Mouse (Mus musculus): Measurements from ENCODE around the gene Nrtn. TPM values are rescaled to one million over a fixed set of nuclear protein-coding genes. Genes with fewer than 3 reads are reported as not detected.

The Nrtn gene
- 1 to 10 TPM; 2.1 to 3.0 TPM for total RNA-seq (2021)
- long read RNA-seq, experiment 1, transcript Nrtn-201 (3 exons, 1,023 nt), result major isoform, 5 of 5 reads
- long read RNA-seq, experiment 1, partial matches to known transcripts, result 0 of 5 reads
- long read RNA-seq, experiment 1, other reads (novel, unspliced or antisense), result 0 of 5 reads
- long read RNA-seq, experiment 2, transcript Nrtn-201 (3 exons, 1,023 nt), result major isoform, 10 of 10 reads
- long read RNA-seq, experiment 2, partial matches to known transcripts, result 0 of 10 reads
- long read RNA-seq, experiment 2, other reads (novel, unspliced or antisense), result 0 of 10 reads

DNA sequence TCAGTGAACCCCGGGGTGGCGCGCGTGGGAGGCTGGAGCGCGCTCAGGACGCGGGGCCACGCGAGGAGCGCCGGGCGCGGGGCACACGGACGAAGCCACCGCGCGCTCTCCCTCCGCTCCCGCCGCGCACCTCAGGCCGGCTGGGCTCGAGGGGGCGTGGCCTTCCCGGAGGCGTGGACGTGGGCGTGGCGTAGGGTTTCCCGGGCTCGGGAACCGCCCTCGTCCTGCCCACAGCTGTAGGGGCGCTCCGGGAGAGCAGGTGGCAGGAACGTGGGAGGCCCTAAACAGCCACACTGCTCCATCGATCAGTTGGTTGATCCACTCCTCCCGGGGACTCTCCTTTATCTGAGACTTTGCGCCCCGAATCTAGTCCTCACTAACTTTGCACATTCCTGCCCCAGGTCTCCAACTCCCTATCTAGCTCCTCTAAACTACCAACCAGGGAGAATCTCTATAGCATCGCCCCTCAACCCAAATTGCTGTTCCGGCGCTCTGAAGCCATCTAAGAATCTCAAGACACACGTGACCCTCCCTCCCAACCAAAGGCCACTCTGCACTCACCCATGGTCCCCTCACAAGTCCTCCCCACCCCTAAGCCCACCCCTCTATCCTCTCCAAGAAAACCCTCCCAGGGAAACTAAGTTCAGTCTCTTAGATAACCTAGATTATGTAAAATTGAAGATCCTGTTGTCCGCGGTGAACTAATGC lies at the start of gene Nrtn:
TSS of gene Nrtn (minus strand) at position 115 of the 708 bp plus-strand sequence.
- DNase-seq (ENCODE audit: low spot score in 2 of 2), result peak in 1 of 2 experiments; percentile 54

DNA sequence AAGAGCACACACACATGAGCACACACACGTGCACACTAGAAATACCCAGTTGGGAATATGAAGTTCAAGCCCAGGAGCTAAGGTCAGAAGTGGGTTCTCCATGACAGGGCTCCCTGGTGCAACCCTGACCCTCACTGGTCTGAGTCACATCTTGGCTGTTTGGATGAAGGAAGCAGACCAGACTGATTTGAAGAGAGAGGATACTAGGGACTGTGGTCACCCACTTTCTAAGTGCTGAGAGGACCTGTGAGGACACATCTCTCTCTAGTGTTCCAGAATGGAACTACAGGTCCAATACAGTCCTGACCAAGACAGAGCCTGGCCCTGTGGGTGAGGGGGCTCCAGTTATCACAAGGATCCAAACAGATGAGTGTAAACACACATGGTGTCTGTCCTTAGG lies 48.5 kb upstream of the Nrtn start:
- no peak for DNase-seq (ENCODE audit: low spot score in 2 of 2)

DNA sequence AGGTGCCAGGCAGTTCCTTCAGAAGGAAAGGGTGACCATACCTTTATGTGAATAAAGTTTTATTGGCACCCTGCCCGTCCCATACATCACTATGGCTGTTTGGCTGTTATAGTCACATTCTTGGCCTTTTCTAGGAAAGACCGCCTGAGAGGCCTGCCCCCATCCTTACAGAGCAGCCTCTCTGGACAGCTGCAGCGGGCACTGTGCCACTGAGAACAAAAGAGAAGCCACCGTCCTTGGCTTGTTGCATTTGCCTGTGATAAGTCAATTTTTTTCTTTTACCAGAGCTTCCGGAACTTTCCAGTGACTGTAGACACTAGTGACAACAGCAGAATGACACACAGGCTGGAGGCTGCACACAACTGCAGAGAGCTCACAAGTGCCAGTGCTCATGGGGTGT lies 47.6 kb upstream of the Nrtn start:
- DNase-seq (ENCODE audit: low spot score in 2 of 2), result no peak

DNA sequence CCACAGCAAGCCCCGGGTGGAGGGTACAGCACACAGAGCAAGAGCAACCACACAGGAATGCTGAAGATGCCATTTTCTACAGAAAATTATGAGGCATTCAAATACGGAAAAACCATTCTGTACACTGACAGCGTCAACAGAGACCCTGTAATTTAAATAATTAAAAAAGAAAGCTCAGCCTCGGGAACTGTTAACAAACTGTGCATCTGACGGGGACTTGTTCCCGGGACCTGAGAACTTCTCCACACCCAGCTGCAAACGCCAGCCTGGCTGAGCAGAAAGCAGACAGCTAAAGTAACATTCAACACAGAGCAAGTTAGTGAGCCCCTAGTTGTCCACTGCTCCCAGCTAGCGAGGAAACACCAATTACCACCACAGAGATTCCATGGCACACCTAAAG lies 44.7 kb upstream of the Nrtn start:
- DNase-seq (ENCODE audit: low spot score in 2 of 2), result no peak

DNA sequence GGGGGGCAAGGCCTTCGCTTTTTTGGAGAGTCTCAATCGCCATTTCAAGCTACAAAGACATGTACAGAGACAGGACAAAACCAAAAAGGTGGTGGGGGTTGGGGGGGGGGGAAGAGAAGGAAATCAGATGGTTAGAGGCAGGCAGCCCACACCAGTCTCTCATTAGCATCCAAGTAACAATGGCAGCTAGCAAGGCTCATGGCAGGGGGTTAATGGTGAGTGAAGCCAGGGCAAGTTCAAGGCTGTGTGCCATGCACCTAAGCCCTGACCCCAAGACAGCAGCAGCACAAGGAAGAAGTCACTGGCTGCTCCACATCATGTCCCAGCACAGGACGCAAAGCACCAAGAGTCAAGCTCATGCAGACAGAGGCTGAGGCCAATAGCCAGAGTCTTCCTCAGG lies 41.9 kb upstream of the Nrtn start:
- no peak for DNase-seq (ENCODE audit: low spot score in 2 of 2)

DNA sequence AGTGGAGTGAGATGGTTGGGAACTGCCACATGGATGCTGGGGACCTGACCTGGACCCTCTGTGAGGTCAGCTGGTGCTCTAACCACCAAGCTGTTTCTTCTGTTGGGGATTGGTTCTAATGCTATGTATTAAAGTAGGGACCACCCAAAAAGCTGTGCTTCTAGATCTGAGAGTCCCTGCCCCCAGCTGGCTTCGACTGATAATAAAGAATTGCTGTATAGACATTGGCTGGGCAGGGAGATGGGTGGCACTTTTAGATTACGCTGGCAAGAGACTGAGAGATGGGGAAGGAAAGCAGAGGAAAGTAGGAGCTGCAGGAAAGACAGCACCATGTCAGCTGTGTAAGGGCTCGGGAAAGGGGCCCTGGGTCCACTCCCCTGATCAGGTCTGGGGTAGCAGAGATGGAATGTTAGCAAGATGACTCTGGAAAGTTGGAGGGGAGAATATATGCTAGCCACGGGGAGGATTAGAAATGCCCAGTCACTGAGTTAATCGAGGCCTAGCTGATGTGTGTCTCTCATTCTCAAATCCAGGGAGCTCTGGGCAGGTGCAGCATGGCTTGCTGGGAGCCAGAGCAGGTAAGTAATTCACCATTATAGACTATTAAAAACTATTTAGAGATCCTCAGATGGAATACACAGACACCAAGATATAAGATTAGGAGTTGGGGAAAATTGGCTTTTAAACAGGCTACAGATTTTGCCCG lies 36.4 kb upstream of the Nrtn start:
- DNase-seq (ENCODE audit: low spot score in 2 of 2), result no peak

DNA sequence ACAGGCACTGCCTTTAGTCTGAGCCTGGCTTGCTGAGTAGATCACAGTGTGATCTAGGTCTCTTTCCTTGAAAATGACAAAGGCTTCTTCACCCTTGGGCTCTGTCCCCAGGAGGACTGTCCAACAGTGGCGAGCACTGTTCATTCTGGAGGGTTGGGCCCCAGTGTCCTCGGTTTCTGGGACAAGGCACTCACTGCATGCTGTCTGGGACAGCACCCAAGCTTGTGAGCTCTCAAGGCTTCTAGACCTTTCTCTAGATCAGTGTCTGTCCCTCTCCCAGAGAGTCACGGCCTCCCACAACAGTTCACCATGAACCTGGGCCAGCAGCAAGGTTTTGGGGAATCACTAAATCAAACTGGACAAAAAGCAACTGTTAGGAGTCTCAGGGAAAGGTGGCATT lies 35.3 kb upstream of the Nrtn start:
- DNase-seq (ENCODE audit: low spot score in 2 of 2), result no peak

DNA sequence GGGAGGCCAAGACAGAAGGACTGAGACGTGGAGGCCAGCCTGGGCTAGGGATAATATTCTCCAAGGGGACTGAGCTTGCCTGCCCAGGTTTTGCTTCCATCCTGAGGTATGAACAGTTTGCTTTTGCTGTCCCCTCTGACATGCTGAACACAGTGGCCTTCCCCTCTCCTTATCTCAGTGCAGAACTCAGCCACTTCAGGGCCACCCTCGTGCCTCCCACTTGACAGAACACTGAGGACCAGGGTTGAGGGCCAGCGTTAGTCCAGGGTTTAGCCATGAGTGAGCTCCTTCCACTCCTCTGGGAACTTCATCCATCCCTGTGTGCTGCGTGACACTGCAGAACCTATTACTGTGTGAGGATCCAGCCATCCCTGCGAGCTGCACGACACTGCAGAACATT lies 32.0 kb upstream of the Nrtn start:
- DNase-seq (ENCODE audit: low spot score in 2 of 2), result no peak

DNA sequence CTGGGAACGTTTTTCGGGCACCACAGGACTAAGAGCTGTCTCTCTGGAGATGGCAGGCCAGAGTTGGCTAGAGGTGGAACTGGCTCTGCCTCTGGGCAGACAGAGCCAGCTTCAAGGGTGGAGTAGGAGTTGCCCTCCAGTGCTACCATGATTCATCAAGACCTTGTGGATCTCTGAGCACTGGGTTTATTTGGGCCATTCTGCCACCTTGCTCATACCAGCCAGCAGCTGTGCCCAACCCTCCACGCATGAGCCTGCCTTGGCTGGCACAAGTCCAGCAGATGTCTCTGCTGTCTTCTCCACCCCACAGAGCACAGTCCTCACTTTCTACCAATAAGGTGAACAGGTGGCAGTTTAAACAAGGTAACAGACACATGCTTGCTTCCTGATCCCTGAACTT lies 31.6 kb upstream of the Nrtn start:
- DNase-seq (ENCODE audit: low spot score in 2 of 2), result no peak

DNA sequence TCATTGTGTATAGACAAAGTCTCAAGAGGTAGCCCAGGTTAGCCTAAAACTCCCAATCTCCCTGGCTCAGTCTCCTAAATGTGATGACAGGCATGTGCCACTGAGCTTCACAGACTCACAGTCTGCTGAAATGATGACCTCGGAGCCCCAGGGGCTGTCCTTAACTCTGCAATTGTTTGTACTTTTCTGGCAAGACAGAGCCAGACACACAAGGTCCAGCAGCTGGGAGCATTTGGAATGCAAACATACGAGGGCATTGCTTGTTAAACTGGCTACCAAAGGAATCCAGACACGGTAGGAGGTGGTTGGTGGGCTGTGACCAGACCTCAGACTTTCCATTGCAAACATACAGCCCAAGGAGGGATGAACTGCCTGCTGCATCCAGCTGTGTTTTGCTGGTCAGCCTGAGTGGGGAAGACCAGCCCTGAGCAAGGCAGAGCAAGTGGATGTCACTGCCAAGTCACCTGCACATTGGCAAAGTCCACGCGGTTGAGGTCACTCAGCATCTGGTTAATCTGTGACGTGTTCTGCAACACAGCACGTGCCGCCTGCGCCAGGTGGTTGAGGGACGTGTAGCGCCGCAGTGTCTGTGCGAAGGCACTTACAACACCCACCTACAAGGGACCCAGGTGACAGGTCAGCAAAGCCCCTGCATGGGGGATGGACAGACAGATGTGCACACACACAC lies 23.1 kb upstream of the Nrtn start:
- DNase-seq (ENCODE audit: low spot score in 2 of 2), result no peak

DNA sequence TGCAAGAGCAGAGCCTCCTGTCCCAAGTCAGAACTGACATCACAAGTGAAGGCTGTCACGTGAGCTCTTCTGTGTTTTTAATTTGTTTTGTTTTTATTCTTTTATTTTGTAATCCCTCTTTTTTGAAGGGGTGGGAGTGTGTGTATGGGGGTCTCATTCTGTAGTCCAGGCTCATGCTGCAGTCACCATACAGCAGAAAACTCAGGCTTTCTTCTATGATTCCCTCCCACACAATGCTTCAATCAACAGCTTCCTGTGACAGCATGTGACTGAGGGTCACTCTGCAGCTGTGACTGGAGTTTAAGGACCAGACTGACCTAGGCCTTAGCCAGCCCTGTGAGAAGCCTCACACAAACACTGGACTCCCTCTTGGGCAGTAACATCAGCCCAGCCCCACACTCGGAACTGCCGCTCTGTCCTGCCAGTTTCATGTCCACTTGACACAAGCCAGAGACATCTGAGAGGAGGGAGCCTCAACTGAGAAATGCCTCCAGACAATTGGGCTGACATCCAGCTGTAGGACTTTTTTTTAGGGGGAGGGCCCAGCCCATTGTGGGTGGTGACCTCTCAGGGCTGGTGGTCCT lies 21.5 kb upstream of the Nrtn start:
- DNase-seq (ENCODE audit: low spot score in 2 of 2), result no peak

DNA sequence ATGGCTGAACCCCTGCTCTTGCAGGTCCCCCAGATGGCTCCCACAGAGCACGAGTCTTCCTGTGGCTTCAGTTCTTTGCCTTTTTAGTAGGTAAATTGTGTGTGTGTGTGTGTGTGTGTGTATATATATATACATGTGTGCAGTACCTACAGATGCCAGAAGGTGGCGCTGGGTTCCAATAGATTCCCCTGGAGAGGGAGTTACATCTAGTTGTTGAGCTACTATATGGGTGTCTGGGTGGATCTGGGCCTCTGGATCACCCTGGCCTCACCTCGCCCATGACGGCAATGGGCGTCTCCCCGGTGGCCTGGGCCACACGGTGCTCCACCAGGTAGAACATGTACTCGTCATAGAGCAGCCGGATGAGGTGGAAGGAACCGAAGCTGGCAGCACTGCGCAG lies 20.2 kb upstream of the Nrtn start:
- DNase-seq (ENCODE audit: low spot score in 2 of 2), result no peak

DNA sequence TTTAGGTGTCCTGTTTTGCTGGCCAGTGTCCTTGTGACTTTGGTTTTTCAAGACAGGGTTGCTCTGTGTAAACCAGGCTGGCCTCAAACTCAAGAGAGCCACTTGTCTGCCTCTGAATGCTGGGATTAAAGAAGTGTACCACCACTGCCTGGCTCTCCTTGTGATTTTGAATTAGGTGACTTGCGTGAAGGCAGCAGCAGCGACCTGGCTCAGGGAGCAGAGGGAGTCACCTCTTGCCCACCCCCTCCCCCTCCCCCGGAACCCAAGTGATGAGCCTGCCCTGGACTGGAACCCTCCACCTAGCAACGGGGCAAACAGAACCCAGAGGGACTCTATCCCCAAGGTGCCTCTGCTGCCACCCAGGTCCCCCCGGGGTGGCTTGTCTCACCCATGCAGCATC lies 12.6 kb upstream of the Nrtn start, which contains the start of gene Prr22:
TSS of gene Prr22 (plus strand) at position 301 of the 400 bp plus-strand sequence.
- no peak for DNase-seq (ENCODE audit: low spot score in 2 of 2)

DNA sequence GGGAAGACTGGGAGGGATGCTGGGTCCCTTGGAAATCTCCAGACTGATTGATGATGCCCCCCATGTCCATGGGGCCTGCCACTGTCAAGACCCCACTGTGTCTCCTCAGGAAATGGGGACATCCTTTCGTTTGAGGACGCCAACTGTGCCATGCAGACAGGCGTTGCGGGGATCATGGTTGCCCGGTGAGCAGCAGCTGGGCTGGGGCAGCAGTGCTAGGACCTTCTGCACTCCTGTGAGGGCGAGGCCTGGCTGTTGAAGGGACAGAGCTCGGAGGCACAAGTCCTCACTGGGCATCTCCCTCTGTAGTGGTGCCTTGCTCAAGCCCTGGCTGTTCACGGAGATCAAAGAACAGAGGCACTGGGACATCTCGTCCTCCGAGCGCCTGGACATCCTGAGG lies 11.6 kb upstream of the Nrtn start:
- DNase-seq (ENCODE audit: low spot score in 2 of 2), result no peak

DNA sequence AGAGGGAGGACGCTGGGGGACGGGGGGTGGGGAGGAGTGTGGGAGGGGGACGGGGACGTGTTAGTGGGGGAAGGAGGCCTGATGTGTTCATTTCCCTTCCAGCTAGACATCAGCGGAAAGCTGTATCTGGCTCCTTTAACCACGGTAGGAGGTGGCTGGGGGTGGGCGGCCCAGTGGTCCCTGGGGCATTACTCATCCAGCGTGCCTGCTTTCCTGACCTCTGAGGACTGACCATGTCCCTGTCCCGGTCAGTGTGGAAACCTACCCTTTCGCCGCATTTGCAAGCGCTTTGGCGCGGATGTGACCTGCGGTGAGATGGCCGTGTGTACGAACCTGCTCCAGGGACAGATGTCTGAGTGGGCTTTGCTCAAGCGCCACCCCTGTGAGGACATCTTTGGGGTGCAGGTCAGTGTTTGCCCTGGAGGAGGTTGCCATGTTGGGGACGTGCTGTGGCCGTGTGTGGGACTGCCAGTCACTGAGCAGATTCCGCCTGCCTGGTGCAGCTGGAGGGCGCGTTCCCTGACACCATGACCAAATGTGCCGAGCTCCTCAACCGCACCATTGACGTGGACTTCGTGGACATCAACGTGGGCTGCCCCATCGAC lies 10.3 kb upstream of the Nrtn start:
- DNase-seq (ENCODE audit: low spot score in 2 of 2), result no peak

DNA sequence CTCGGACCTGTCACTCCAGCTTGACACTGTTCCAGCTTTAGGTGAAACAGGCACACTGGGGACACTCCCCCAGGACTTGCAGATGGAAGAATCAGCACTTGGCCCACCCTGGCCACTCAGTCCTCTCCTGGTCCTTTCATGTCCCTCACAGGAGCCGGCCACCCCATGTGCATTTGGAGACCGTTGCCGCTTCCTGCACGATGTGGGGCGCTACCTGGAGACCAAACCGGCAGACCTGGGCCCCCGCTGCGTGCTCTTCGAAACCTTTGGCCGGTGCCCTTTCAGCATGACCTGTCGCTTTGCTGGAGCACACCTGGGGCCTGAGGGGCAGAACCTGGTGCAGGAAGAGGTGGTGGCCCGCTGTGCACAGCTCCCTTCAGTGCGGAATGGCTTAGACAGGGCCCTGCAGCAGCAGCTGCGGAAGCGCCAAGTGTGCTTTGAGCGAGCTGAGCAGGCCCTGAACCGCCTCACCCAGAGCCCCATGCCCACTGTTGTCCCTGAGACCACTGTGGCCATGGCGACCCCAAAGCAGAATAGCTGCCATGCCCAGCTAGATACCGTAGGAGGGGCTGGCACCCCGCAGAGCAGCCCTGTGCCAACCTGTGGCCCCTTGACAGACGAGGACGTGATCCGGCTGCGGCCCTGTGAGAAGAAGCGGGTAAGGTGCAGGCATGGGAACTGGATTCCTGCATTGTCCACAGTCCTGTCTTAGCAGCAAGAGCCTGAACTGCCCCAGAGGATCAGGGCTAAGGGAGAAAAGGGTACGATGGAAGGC lies 9.5 kb upstream of the Nrtn start:
- no peak for DNase-seq (ENCODE audit: low spot score in 2 of 2)

DNA sequence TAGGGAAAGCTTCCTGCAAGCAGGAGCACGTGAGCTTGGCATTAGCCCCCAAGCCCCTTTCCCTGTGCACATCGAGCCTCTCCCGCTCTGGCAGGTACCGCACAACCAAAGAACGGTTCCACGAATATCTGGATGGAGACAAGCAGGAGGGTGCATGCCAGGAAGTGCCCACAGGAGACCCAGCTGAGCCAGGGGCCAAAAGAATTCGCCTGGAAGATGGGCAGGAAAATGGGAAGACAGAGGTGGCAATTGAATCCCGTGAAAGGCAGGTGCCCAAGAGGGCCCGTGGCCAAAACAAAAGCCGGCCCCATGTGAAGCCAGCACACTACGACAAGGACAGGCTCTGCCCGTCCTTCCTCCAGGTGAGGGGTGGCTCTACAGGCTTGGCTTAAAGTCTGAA lies 8.1 kb upstream of the Nrtn start:
- DNase-seq (ENCODE audit: low spot score in 2 of 2), result no peak

DNA sequence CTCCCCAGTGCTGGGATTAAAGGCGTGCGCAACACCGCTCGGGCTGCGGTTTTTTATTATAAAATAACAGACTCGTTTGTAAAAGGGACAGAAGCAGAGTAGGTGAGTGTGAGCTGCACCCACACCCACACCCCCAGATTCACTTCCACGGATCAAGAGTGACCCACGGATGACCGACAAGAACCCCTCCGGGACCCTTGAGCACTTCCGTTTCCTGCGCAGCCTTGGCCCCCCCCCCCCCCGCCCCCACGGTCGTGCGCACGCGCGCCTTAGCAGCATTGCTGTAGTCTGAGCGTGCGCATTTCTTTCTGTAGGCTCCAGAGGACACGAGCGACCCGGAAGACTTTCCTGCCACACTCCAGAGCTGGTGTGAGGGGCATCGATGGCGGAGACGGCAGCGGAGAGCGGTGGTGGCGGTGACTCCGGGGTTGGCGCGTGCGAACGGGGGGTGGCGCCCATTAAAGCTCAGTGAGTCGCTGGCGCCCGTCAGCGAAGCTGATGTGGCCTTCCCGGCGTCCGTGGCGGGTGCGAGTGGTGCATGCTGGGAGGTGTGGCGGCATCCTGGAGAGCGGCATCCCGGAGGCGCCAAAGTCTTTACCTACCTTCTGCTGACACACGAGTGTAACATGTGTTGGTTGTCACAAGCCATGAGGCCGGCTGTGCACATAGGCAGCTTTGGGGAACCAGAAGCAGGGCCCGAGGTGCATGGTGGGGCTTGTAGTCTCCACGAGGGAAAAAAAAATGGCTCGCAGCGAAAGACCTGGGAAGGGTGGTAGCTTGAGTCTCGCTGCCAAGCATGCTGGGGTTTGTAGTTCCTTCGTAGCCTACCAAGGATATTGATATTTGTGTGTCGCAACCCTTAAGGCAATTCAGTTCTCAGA lies 7.4 kb upstream of the Nrtn start, which contains the start of gene Dus3l:
TSS of gene Dus3l (plus strand) at position 284 of the 881 bp plus-strand sequence.
- DNase-seq (ENCODE audit: low spot score in 2 of 2), result peak; percentile 93 to 97

DNA sequence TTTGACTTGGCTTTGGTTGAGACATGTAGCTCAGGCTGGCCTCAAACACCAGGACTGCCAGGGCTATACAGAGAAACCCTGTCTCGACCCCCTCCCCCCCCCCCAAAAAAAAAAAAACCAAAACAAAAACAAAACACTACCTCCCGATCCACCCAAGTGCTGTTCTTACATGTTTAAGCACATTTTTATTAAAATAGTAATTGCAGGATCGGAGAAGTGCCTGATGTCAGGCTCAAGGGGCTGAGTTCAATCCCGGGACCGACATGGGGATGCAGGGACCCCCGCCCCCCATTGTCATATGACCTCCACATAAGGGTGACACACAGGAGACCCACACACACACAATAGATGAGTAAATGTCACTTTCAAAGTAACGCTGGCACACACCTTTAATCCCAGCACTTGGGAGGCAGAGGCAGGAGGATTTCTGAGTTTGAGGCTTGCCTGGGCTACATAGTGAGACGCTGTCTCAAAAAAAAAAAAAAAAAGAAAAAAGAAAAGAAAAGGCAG lies 6.5 kb upstream of the Nrtn start:
- peak in 1 of 2 experiments; percentile 16 for DNase-seq (ENCODE audit: low spot score in 2 of 2)

All from layer of hippocampus, postnatal 14 days (tissue).